Mouse (Mus musculus): ENCODE data around the gene Zfp90. TPM values are rescaled to one million over a fixed set of nuclear protein-coding genes. Genes with fewer than 3 reads are reported as not detected.

Zfp90 gene
- polyA plus RNA-seq, 1 experiment = 0.78 TPM

DNA sequence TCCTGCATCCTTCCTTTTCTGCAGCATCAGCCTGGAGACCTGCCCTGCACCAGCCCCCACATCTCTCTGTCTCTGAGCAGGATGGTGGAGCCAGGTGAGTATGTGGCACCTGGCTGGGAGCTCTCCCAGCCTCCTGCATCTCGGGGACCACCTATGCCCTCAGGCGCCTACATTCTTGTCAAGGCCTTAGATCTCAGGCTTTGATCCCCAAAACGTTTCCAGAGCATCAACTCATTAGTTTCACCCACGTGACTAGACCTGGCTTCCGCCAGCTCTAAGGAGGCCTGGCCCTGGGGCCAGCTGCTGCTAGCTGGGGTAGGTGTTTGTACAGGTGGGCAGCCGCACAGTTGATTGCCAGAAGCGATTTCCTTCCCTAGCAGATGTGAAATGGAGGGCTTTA is 54.4 kb downstream of the Zfp90 start:
- Histone ChIP-seq H3K36me3 (replicated peaks; ENCODE audit: low read length) (no peaks in the 10 kb centered on the region), H3K4me1 (no peaks in the 10 kb centered on the region), H3K4me3 (replicated peaks) (no peak overlapping the region), H3K9me3 (peaks cover 11% of the 10 kb centered on the region), H3K27me3 (replicated peaks) (peaks cover 4% of the 10 kb centered on the region)
- TF ChIP-seq FLI1 (IDR thresholded peaks at IDR 0.05; ENCODE audit: low read length) = no peak
- TF ChIP-seq GATA1 (IDR thresholded peaks at IDR 0.05; ENCODE audit: borderline replicate concordance, low read length) = no peak

DNA sequence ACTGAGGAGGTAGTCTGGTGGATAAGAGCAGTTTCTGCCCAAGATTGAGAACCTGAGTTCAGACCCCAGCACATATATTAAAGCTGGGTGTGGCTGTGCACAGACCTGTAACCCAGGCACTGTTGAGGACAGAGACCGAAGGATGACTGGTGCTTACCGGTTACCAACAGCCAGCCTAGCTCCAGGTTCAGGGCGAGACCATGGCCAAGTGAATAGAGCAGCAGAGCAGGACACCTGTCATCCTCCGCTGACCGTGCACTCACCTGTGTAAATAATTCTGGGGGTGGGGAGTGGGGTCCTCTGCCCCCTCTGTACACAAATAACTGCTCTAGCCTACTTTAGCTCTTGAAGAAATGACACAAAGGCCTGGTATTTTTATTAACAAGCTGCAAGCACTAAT is 58.9 kb downstream of the Zfp90 start:
- no peak for TF ChIP-seq FLI1 (IDR thresholded peaks at IDR 0.05; ENCODE audit: low read length)
- TF ChIP-seq GATA1 (IDR thresholded peaks at IDR 0.05; ENCODE audit: borderline replicate concordance, low read length) = no peak
- Histone ChIP-seq H3K27me3 (replicated peaks) (peaks cover 2% of the 10 kb centered on the region), H3K9me3 (peaks cover 16% of the 10 kb centered on the region)

More for the DNA sequence above, 58.9 kb downstream of the Zfp90 start:
- H3K4me3 ChIP-seq (replicated peaks) = no peak overlapping the region
- no peaks in the 10 kb centered on the region for H3K36me3 ChIP-seq (replicated peaks; ENCODE audit: low read length)
- H3K4me1 ChIP-seq = no peaks in the 10 kb centered on the region

Other genes starting within 250 kb of the Zfp90 start
- gene Slc7a6, start 246.5 kb upstream of the Zfp90 start, polyA plus RNA-seq (2012; ENCODE audit: insufficient read depth, low replicate concordance) = 3.1 and 3.6 TPM in 2 replicates
- gene Slc7a6os, start 204.4 kb upstream of the Zfp90 start, polyA plus RNA-seq (2012; ENCODE audit: insufficient read depth, low replicate concordance) = 11.7 and 21.5 TPM in 2 replicates
- 2.9 and 9.4 TPM in 2 replicates for gene Prmt7, start 204.4 kb upstream of the Zfp90 start, polyA plus RNA-seq (2012; ENCODE audit: insufficient read depth, low replicate concordance)
- not detected in 2 replicates for gene Smpd3, start 77.3 kb upstream of the Zfp90 start, polyA plus RNA-seq (2012; ENCODE audit: insufficient read depth, low replicate concordance)
- gene 6030452D12Rik, start 85.2 kb downstream of the Zfp90 start, polyA plus RNA-seq (2012; ENCODE audit: insufficient read depth, low replicate concordance) = not detected in 2 replicates
- not detected in 2 replicates for gene Cdh3, start 95.6 kb downstream of the Zfp90 start, polyA plus RNA-seq (2012; ENCODE audit: insufficient read depth, low replicate concordance)
- 10.6 TPM in 1 of 2 replicates, not detected in the other for gene Gm10073, start 158.1 kb downstream of the Zfp90 start, polyA plus RNA-seq (2012; ENCODE audit: insufficient read depth, low replicate concordance)
- not detected in 2 replicates for gene Cdh1, start 188.0 kb downstream of the Zfp90 start, polyA plus RNA-seq (2012; ENCODE audit: insufficient read depth, low replicate concordance)

All from megakaryocyte, embryonic 14.5 days (primary cell).